Mouse (Mus musculus) bone marrow, adult 2 months (tissue): ENCODE measurements around the gene Mia.

Experiments
- CTCF ChIP-seq: fragments of 200-500 bp; IDR thresholded peaks from 2 replicates; pipeline ENCODE4 v1.5.1; 2011; ENCODE audit warnings: low read length, control low read depth; ENCODE audit not compliant: control insufficient read depth, insufficient read depth
- POLR2A ChIP-seq: fragments of 200-500 bp; IDR thresholded peaks from 2 replicates; pipeline ENCODE4 v1.6.1; 2011; ENCODE audit warnings: low read depth, mild to moderate bottlenecking, control low read depth, low read length, borderline replicate concordance; ENCODE audit not compliant: control insufficient read depth

DNA sequence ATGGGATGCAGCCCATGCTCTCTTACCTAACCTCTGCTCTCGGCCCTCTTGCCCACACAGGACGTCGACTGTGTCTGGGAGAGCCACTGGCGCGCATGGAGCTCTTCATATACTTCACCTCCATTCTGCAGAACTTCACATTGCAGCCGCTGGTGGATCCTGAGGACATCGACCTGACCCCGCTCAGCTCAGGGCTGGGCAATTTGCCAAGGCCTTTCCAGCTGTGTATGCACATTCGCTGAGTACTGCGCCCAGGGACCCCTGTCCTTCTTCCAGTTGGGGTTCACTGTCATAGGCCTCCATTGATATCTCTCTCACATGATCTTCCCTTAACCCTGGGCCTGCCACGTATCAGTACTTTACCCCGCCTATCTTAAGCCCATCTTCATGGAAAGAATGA, 47.8 kb downstream of the Mia start:
- no peak for TF ChIP-seq CTCF
- TF ChIP-seq POLR2A, result no peak
